Mouse (Mus musculus) left cerebral cortex, adult 8-10 months (tissue): ENCODE measurements around the gene Gm21970. TPM values are rescaled to one million over a fixed set of nuclear protein-coding genes. Genes with fewer than 3 reads are reported as not detected.

Experiments used
- DNase-seq, 2 experiments: peaks; one replicate each; pipeline ENCODE4 v3.0.0; 2022; ENCODE audit warnings: low spot score in 2 of 2
- total RNA-seq, 4 experiments: library from RNA; stranded (reverse); gene quantifications; 2 replicates each; pipeline ENCODE4 v1.2.4; 2022

Gene Gm21970
- total RNA-seq, 4 experiments from 2014 or later: not detected

DNA sequence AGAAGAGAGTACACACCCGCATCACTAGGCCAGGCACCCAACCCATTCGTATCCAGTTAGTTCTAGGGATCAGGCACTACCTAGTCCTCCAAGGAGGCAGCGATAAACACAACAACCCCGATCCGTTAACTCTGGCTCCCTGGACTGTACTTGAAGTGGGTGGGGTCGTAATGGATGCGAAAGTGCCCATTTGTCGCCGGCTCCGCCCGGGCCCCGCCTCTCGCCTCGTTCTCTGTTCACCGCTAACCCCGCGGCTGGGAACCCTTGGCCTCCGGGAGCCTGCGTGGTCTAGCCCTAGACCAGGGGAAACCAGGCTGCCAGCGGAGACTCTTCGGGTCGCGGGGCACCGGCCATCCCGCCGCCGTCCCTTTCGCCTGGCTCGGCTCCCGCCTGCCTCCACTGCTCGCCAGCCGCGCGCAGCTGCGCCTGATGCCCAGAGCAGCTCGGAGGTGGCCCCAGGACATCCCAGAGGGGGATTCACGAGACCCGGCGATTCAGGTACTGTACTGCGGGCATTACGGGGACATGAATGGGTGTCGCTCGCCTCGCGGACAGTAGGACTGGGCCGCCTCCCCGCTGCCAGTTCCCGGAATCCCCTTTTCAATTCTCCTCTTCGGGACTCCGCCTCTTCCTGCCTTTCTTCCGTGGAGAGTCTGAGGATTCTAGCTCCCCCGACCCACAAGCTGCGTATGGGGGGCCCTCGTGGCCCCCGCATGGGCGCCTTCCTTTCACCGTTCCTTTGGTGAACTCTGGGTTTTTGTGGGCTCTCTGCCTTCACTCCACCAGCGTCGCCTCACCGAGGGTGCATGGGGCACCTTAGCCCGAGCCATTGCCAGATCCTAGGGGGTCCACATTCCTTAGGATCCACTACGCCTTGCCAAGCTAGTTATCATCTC, 18.7 kb upstream of the Gm21970 start, which contains the start of gene Ifnar2:
Gene Ifnar2, plus strand, starts transcription at position 207 of the 896 bp plus-strand sequence.
- peak; percentile 68 to 71 for DNase-seq

DNA sequence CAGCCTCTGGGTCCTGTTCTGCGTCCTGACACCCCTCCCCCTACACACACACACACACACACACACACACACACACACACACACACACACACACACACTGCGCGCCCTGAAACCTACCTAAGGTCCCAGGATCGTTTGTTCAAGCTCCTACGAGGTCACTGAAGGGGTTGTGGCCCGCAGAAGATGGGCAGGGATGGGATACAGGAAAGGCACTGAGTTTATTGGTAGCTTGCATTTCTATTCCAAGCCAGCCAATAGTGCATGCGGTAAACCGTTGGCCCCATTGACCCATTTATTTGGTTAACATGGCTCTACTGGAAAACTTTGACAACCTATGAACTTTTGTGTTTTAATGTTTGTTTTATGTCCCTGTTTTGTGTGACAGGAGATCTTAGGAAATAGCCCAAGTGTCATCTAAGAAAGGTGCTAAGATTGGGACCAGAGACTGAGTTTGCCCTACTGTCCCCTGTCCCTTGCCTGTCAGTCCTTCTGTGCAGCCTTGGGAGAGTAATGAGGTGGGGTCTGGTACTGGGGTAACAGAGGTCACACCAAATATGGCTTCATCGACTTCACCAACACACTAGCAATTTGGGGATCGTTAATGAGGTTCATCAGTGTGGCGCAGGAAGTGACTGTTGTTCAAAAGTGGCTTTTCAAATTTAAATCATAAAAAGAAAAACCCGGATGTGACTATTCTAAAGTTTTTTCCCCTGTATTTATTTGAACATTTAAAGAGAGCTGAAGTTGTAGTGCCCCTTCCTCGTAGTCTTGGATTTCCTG, 17.9 kb upstream of the Gm21970 start:
- no peak for DNase-seq

- no peak for DNase-seq
These were observed 17.3 kb upstream of the Gm21970 start for GRCm38 (mm10) chr16:91374253-91374634.

GRCm38 (mm10) chr16:91376701-91377100, 14.8 kb upstream of the Gm21970 start:
- no peak for DNase-seq

DNA sequence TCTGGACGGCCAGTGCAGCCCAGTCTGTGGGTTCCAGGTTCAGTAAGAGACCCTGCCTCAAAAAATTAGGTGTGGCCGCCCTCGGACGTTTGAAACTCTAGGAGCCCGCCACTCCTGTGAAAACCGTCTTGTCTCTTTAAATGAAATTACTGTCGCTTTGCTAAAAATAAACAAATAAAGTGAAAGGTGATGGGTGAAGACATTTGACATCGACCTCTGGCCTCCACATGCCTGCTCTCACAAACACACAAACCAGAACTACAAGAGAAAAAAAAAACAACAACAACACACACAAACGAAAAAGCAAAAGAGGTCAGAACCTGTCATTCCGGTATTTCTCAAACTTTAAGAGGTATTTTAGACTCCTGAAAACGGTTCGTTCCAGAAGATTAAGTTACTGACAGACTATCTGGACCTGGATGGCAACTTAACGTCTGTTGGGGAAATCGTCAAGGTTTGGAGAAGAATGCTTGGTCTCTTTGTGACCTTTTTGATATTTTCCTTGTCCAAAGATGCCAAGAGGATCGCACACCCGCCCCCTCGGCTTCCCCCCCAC, 13.0 kb upstream of the Gm21970 start:
- DNase-seq: no peak

- no peak for DNase-seq
These were observed 12.5 kb upstream of the Gm21970 start for GRCm38 (mm10) chr16:91378991-91379390.

DNA sequence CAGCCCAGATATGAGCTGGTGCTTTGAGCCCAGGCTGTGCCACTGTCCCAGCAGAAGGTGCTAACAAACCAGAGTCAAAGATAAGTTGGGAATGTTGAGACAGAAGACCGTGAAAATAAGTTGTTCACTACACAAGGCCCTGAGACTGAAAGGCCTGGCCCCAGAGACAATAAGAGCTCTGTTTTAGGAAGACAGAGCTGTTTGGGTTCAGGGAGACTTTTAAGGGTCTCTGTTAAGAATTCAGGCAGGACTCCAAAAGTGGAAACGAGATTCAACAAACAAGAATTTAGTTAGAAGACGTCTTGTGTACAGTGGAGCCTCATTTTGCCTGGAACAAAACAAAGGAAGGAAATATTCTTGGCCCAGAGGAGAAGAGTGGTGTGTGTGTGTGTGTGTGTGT, 12.1 kb upstream of the Gm21970 start:
- no peak for DNase-seq

DNA sequence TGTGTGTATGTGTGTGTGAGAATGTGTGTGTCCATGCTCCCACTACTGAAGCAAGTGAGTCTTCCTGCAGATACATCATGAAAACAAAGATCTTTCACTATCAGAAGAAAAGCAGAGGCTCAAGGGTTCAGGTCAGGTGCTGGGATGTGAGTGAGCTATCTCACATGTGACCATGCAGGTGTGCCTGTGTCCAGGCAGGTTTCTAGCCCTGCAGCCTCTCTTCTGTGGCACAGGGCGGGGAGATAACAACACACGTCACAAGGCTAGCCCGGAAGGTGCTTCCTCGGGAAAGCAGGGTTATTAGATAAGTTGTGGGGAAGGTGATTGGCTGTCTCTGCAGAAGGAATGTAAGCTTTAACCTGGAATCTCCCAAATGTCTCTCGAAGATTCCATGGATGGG, 11.4 kb upstream of the Gm21970 start:
- no peak for DNase-seq

DNA sequence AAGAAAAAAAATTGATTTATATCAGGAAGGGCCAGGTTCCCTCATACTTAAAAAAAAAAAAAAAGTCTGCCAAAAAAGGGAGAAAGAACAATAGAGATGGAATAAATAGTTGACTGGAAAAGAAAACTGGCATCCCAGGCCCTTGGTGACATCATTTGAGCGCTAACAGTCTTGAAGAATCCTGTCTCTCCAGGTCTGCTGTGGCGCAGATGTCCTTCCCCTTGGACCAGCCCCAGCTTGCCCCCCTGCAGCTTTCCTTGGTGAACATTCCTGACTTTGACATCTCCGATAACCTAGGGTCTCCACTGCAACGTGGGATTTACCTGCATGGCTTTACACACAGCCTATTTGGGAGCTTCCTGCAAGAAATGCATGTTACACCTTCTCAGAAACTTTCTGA, 9.9 kb upstream of the Gm21970 start:
- no peak for DNase-seq

- DNase-seq: no peak
These were observed 9.2 kb upstream of the Gm21970 start for GRCm38 (mm10) chr16:91382261-91382790.

DNA sequence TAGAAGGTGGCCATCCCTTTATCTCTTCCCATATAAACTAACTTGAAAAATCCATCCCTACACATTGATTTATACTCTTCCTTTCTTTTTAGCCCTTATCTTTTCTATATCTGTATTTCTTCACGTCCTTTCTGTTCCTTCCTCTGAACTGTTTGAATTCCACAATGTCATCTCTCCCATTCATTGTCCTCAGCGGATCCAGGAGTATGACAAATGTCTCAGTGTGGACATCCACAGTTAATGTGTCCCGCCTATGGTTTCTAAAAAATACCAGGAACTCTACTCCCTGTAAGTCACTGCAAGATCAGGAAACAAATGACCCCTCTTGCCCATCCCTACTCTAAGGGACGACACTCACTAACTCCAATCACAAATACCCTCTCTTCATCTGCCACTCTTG, 7.3 kb upstream of the Gm21970 start:
- DNase-seq: no peak

- no peak for DNase-seq
These were observed 5.9 kb upstream of the Gm21970 start for GRCm38 (mm10) chr16:91385621-91386020.

GRCm38 (mm10) chr16:91386419-91387120, 5.0 kb upstream of the Gm21970 start:
- DNase-seq: no peak

GRCm38 (mm10) chr16:91387121-91387486, 4.4 kb upstream of the Gm21970 start:
- no peak for DNase-seq

DNA sequence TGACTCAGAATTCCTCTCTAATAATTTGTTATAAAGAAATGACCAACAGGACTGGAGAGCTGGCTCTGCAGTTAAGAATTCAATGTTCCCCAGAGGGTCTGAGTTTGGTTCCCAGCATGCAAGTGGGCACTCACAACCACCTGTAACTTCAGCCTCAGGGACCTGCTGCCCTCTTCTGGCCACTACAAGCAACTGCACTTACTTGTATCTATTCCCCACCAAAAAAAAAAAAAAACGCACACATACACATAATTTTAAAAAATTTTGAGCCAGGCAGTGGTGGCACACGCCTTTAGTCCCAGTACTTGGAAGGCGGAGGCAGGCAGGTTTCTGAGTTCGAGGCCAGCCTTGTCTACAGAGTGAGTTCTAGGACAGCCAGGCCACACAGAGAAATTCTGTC, 1.4 kb upstream of the Gm21970 start:
- no peak for DNase-seq

GRCm38 (mm10) chr16:91394826-91395410, 3.4 kb downstream of the Gm21970 start:
- no peak for DNase-seq

- no peak for DNase-seq
These were observed 4.3 kb downstream of the Gm21970 start for GRCm38 (mm10) chr16:91395633-91396392.

DNA sequence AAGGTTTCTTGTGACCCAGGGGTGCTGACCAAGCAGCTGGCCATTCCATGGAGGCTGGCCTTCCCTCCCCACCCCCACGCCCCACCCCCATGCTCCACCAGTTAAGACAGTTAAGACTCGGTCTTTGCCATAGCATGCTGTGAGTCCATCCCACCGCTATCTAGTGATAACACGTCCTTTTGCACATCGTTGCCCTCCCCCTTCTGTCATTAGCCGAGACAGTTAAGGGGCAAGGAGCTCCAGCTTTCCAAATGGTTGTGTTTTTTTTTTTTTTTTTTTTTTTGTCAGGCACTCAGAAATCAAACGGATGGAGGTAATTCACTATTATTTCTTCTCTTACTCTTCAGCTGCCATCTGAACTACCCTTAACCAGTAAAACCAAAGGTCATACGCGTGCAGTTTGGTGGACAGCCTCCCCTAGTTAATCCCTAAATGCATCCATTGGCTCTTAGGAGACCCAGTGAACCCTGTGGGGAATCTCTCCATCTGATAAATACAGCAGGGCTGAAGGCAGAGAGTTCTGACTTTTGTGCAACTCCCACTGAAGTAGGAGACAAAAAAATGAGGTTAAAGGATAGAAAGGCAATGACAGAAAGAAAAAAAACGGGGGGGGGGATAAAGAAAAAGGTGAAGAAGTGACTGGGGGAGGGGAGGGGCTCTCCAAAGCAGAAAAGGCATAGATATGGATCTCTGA, 5.5 kb downstream of the Gm21970 start:
- DNase-seq: no peak

DNA sequence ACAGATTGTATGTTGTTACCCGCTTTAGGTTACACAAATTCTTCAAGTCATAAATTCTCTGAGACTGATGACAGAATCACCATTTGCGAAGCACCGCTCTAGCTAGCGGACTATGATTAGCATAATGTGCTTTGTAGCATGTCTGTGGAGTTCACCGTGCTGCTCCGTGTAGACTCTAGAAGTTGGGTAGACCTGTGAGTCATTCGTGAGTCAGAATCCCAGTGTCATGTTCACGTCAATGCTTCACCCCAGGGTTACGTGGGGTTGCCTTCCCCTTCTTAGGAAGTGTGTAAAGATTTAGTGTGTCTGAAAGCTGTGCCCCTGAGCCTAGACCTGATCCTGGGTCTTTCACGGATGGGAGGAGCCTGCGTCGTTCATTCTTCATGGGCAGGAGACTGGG, 6.5 kb downstream of the Gm21970 start:
- DNase-seq: no peak

- DNase-seq: no peak
These were observed 7.4 kb downstream of the Gm21970 start for GRCm38 (mm10) chr16:91398944-91399343.
